Mouse (Mus musculus) kidney, postnatal 25 days (tissue): ENCODE measurements around the gene Tns4.

Experiments
- DNase-seq, 2 experiments: peaks; one replicate each; pipeline ENCODE4 v3.0.0; 2021; ENCODE audit warnings: mixed read lengths in 2 of 2

Tns4 gene

DNA sequence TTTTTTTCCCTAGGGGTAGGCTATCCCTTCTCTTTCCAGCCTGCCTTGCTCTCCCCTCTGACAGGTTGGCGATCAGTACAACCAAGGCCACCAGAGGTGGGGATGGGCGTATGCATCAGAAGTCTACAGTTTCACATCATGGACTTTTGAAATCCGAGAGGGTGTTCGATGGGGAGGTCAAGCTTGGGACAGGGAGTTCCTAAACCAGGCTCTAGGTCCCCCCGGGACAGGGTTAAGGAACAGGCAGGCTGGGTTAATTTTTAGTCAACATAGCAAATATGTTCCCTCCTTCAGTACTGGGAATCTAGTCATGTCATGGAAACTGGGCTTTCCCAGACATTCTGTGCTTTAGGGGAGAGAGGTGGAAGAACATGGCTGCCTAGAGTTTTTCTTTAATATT is 44.8 kb downstream of the Tns4 start:
- peak; percentile 64 to 91 for DNase-seq

DNA sequence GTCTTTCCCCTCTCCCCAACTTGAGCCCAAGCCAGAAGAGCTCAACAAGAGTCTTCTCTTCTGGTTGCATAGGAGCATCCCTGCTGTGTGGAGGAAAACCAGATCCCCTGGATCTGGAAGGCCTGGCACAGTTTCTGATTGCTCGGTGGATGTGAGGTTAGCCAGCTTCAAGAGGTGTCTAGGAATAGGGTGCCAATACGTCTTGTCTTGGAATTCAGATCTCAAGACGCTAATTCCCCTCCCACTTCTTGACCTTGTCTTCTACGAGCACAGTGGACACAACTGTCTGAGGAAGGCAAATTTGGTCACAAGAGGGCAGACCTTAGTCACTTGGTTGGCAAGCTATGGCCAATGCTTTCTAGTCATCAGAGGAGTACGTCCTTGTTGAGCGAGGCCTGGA is 45.5 kb downstream of the Tns4 start:
- DNase-seq: peak in 1 of 2 experiments; percentile 52

DNA sequence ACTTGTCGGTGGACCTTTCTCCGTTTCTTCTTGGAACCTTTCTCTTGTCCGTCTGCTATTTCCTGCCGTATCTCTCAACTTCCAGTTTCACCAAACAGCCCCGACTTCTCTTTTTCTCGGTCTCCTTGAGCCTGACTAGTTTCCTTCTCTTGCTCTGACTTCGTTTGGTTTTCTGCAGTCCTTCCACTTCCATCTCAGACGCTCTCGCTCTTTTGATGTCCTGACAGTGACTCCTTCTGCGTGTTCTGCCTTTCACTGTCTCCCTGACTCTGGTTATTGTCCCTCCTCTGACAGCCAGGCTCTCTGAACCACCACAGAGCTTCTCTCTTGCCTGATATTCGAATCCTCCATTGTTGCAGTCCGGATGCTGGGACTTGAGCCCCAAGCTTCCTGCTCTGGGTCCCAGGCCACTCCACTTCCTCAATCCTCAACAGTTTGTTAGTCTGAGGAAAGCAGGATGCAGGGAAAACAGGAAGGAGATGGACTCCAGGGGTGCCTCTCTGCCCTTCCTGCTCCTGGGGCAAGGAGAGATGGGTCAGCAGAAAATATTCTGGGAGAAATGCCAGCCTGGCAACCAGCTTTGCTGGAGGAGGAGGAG is 46.2 kb downstream of the Tns4 start:
- peak; percentile 85 to 93 for DNase-seq

DNA sequence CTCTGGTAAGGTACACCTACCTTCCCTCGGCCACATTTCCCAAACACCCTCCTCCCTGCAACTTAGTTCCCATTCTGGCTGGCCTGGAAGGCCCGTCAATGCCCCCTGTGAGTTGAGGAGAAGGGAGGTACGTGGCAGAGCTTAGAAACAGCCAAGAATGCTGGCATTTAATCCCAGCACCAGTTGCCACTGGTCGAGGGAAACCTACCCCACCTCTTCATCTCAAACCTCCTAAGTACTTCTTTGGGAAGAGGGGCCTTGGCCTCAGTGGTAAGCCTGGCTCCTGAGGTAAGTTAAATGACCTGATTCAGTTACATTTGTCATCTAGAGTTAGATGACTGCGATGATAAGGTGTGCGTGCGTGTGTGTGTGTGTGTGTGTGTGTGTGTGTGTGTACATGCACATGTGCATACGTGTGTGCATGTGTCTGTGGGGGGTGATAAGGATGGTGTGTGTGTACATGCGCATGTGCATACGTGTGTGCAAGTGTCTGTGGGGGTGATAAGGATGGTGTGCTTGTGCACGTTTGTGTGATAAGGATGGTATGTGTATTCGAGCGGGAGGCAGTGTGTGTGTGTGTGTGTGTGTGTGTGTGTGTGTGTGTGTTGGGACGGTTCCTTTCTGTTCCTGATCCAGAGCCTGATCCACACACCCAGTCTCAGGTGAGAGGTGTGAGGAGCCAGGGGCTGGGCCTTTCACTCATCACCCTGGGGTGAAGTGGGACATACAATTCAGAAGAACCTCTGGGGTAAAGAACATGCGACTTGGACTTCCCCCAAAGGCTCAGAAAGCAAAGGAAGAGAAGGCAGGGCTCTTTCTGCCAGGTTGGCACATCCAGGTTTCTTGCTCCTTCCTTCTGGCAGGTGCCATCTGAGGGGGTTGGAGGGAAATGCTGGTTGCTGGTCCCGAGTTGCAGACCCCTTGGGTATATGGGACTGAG is 47.0 kb downstream of the Tns4 start:
- DNase-seq: peak; percentile 27 to 48

DNA sequence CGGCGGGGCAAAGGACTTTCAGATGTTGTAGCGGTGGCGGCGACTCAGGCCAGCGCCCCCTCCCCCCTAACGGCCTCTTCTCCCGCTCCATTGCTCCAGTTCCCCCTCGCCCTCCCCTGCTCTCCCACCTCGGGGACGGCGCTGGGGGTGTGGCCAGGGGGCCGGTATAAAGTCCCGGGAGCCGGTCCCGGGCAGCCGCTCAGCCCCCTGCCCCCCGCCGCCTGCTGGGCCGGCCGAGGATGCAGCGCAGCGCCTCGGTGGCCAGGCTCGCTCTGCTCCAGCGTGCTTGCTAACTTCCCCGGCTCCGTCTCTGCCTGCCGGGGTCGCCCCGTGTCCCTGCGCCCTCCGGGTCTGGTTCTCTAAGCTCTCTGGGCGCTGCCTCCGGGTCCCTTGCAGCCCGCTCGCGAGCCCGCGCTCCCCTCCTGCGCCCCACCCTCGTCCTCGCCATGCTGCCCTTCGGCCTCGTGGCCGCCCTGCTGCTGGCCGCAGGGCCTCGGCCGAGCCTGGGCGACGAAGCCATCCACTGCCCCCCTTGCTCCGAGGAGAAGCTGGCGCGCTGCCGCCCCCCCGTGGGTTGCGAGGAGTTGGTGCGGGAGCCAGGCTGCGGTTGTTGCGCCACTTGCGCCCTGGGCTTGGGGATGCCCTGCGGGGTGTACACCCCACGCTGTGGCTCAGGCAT is 47.9 kb downstream of the Tns4 start, which contains the start of gene Igfbp4:
TSS of gene Igfbp4 (plus strand) at position 194 of the 679 bp plus-strand sequence.
- peak; percentile 81 to 93 for DNase-seq

DNA sequence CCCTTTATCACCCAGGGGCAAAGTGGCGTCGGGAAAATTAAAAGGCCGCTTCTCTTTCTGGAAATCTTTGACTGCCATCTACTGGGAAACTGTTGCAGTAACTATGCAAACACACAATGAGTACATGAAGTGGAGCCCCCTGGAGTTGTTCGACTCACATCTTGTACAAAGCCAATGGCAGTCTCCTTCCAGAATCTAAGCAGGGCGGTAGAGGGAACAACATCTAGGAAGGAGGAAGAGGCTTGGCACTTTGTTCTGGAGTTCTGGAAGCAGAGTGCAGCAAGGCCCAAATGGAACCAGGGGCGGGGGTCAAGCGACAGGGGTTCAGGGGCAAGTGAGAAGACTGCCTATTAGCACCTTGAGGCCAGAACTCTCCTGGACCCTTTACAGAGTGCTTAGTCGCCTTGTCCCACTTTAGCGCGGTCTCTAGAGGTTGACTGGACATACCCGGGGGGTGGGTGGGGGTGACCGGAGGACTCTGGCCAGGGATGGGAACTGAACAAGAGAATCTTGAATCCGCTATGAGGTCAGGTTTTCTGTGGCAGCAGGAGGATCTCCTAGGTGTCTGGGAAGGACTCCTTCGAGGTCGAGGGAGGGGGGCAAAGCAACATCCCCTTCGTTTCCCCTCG is 48.6 kb downstream of the Tns4 start:
- DNase-seq: peak; percentile 58

DNA sequence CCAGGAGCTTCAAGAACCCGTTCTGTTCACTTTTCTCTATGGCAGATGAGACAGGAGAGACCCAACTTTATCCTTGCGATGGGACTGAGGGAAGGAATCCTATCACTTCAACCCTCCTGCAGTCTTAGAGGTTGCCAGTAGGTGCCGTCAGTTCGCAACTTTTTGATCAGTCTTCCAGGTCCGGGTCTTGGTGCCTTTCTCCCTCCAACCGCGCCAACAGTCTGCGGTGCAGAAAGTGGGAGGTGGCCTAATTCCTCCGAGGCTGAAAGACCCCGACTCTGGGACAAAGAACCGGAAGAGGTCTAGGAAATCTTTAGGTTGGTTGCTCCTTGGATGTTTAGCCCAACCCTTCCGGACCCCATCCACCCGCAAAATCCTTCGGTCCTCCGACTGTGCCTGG is 49.3 kb downstream of the Tns4 start:
- DNase-seq: peak; percentile 88

DNA sequence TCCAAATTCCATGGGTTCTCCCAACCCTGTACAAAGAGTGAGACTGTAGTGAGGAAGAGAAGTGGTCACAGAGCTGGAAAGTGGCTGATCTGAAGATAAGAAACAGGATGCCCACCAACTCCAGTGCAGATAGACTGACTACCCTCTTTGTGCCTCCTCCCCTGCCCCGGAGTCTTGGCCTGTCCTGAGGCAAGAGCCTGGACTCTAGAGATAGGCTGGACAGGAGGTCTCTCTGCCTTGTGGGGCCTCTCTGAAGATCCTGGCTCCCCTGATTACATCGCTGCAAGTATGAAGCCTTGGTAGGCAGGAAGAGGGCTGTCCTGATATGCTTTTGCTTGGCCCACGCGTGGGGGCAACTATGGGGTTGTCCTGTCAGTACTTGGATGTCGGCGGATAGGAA is 52.9 kb downstream of the Tns4 start:
- peak in 1 of 2 experiments; percentile 22 for DNase-seq

DNA sequence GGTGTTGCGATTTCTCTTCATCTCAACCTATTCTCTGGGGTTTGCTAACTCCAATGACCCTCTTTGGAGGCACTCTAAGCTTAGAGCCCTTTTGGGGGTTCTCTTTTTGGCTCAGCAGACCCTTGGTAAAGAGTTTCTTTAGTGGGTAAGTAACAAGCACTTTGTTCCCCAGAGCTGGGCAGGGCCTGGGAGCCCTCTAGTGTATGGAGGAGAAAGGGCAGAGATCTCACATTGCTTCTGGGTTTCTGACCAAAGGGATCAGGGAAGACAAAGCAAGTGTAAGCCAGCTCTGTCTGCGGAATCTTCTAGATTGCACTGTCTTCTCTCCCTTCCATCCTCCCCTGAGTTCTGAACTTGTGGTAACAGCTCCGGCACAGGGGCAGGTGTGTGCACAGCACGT is 53.8 kb downstream of the Tns4 start:
- DNase-seq: peak in 1 of 2 experiments; percentile 30

DNA sequence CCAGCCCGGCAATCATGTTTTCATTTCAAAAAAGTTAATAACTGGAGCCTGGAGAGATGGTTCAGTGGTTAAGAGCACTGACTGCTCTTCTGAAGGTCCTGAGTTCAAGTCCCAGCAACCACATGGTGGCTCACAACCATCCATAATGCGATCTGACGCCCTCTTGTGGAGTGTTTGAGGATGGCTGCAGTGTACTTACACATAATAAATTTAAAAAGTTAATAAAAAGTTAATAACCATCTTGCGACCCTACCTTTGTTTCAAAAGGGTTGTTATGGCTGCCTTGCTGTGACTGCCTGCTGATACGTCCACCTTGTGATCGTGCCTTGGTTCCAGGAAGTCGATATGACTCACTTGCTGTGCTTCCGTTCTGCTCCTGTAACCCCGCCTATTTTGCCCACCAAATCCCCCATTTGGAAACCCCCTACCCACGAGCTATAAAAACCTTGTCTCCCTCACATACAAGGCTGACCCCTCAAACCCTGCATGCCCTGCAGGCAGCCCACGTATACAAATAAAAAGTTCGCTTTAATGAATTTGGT is 62.1 kb downstream of the Tns4 start:
- DNase-seq: no peak

DNA sequence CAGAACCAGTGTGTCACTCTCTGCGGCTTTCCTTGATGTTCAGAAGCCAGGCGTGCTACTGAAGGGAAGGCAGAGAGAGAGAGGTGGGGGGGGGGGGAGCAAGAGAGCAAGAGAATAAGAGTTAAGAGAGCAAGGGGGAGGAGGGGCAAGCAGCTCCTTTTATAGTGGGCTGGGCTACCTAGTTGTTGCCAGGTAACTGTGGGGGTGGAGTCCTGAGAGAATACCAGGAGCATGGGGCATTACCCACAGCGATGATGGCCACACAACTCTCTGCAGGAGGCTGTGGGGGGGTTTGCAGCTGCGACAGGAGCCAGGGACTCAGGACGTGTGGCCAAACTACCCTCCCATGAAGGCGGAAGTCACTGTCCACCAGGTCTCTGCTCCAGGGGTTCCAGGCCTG is 63.2 kb downstream of the Tns4 start:
- no peak for DNase-seq

DNA sequence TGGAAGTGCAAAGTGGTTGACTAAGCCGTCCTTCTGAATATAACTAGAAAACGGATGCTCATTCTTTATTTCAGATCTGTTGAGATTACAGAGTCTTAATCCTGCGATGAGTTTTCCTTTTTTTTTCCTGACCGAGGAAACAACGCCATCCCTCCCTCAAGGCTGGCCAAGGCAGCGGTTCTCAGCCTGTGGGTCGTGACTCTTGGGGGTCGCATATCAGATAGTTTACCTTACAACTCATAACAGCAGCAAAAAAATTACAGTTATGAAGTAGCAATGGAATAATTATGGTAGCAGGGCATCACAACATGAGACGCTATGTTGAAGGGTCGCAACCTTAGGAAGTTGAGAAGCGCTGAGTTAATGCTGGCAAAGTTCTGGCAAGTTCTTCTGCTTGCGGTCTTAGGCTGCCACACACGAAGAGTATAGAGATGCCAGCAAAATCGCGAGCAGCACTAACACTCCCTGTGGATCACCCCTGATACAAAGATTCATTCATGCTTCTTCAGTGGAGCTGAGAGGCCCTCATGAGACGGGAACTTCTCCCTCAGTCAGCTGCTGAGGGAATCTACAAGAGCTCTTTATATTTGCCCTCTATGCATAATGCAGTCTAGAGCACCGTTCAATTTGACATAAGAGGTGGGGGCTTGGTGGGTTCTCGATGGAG is 64.5 kb downstream of the Tns4 start:
- no peak for DNase-seq

DNA sequence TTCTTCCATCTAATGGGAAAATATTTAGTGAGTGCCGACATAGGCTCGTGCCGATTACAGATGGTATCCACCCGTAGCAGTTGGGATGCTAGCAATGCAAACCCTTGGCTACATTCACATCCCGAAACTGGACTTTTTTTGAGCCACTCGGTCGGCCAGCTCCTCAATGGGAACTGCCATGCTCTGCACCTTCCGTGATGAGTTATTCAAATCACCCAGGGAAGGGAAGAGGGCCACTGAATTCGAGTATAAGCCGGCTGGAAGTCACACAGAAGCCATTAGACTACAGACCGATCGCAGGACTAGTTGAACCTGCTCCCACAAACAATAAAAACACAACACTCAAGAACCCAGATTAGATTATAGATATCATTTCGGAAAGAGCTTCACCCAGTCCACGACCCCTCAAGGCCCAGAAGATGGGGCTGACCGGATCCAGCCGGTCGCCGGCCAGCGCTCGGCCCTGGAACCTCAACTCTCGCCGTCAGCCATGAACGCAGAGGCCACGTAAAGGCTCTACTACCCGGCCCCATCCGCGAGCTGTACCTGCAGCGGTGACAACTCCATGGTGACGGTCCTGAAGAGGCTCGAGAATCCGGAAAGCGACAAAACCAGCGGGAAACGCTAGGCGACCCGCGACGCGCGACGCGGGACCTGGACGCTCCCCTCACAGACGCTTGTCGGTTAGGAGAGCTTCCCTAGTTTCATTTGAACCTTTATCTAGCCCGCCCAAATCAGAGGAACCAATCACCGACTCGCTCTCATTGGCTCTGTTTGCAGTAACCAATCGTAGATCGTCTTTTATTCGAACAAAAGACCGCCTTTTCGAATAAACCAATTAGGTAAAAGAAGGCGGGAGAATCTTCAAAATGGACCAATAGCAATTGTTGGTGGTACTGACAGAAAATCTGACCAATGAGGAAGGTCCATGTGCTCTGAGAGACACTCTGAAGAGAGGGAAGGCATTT is 65.3 kb downstream of the Tns4 start, which contains the start of gene Top2a:
TSS of gene Top2a (minus strand) at position 690 of the 968 bp plus-strand sequence.
- DNase-seq: peak; percentile 87 to 88

DNA sequence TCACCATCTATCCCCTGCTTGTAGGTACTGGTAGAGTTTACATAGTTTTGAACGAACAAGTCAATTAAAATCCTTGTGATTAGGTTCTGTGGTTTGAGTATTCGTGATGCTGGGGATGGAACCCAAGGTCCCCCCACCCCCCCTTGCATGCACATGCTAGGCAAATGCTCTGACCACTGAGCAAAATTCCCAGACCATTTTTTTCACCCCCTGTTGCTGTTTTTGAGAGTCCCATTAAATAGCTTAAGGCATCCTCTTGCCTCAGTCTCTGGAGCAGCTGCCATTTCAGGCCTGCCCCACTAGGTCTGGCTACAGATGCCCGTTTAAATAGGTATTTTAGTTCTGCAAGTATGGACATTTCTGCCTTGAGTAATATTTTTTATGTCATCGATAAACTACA is 66.0 kb downstream of the Tns4 start:
- DNase-seq: no peak

DNA sequence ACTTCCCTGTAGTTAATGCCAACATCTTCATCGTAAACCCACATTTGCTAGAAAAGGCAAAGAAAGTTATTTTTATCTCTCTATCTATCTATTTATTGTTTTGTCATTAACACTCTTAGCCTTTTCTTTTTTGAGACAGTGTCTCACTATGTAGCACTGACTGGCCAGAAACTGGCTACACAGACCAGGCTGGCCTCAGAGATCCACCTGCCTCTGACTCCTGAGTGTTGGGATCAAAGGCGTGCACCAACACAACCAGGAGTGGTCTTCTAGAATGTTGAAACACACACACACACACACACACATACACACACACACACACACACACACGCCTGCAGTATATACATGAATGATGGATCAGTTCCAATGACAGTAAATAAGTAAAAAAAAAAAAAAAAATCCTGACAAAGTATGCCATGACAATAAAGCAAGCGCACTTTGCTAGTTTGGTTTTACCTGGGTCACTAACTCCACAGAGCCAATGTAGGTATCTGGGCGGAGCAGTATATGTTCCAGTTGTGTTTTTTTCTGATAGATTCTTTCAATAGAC is 66.6 kb downstream of the Tns4 start:
- no peak for DNase-seq

DNA sequence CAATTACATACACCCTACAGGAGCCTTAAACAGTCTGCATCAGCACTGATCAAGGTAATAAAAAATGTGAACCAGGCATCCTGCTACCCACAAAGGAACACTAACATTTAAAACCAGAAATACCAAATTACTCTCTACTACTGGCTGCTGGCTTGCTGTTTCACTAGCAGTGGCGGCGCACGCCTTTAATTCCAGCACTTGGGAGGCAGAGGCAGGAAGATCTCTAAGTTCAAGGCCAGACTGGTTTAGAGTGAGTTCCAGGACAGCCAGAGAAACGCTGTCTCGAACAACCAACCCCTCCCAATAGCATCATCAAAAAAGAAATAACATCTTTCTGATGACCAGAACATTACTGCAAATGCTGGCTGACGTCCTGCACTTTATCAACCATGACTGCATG is 69.3 kb downstream of the Tns4 start:
- DNase-seq: no peak
